Mouse (Mus musculus) stomach, embryonic 14.5 days (tissue): ENCODE results near the gene Ikzf3. TPM values are rescaled to one million over a fixed set of nuclear protein-coding genes. Genes with fewer than 3 reads are reported as not detected.

ENCODE experiments used
- ATAC-seq: fragments of 200-750 bp; cut with Nextera tagmentation; 2 replicates; pipeline ENCODE4 v1.8.0; 2017; ENCODE audit warnings: low read depth, moderate TSS enrichment; ENCODE audit not compliant: insufficient number of reproducible peaks, insufficient read depth, low FRiP score
- H3K27ac ChIP-seq: fragments of 300-500 bp; sonication (generic); 2 replicates; pipeline ENCODE4 v1.5.1; 2014; ENCODE audit warnings: mild to moderate bottlenecking, low read length, moderate library complexity, mixed read lengths
- H3K27me3 ChIP-seq: fragments of 300-500 bp; sonication (generic); 2 replicates; pipeline ENCODE4 v1.6.1; 2014; ENCODE audit warnings: low read length, control low read depth, mixed read lengths; ENCODE audit not compliant: control insufficient read depth, insufficient read depth
- H3K36me3 ChIP-seq: fragments of 300-500 bp; sonication (generic); 2 replicates; pipeline ENCODE4 v1.6.1; 2014; ENCODE audit warnings: mild to moderate bottlenecking, control low read depth, low read length, moderate library complexity, mixed read lengths; ENCODE audit not compliant: control insufficient read depth, insufficient read depth
- H3K4me1 ChIP-seq: fragments of 300-500 bp; sonication (generic); 2 replicates; pipeline ENCODE4 v1.6.1; 2014; ENCODE audit warnings: low read length, control low read depth, mixed read lengths; ENCODE audit not compliant: control insufficient read depth, insufficient read depth
- H3K4me2 ChIP-seq: fragments of 300-500 bp; sonication (generic); replicated peaks from 2 replicates; pipeline ENCODE4 v1.6.1; 2014; ENCODE audit warnings: low read depth, low read length, control low read depth
- H3K4me3 ChIP-seq: fragments of 300-500 bp; sonication (generic); 2 replicates; pipeline ENCODE4 v1.5.1; 2014; ENCODE audit warnings: low read depth, low read length, control low read depth
- H3K9ac ChIP-seq: fragments of 300-500 bp; sonication (generic); replicated peaks from 2 replicates; pipeline ENCODE4 v1.6.1; 2014; ENCODE audit warnings: low read depth, mild to moderate bottlenecking, control low read depth, low read length, moderate library complexity, mixed read lengths
- H3K9me3 ChIP-seq: fragments of 300-500 bp; sonication (generic); 2 replicates; pipeline ENCODE4 v1.6.1; 2016; ENCODE audit warnings: low read depth, low read length, control low read depth; ENCODE audit not compliant: control insufficient read depth
- WGBS: fragments of 180-500 bp; shearing (Covaris S2); extraction: QIAGEN DNeasy Blood & Tissue Kit; methylation state at CpG from one replicate; pipeline ENCODE4 v1.1.7; 2014; 5-methylcytosine and 5-hydroxymethylcytosine counted together
- polyA plus RNA-seq: library from polyadenylated mRNA; unstranded; fragments of >200 nt; fragmentation: Nextera tagmentation; extraction: Ambion mirVana; gene quantifications from 2 replicates; pipeline ENCODE4 v1.2.1, GENCODE M21; 2014

The Ikzf3 gene
- 0.23 and 0.41 TPM in 2 replicates for polyA plus RNA-seq

DNA sequence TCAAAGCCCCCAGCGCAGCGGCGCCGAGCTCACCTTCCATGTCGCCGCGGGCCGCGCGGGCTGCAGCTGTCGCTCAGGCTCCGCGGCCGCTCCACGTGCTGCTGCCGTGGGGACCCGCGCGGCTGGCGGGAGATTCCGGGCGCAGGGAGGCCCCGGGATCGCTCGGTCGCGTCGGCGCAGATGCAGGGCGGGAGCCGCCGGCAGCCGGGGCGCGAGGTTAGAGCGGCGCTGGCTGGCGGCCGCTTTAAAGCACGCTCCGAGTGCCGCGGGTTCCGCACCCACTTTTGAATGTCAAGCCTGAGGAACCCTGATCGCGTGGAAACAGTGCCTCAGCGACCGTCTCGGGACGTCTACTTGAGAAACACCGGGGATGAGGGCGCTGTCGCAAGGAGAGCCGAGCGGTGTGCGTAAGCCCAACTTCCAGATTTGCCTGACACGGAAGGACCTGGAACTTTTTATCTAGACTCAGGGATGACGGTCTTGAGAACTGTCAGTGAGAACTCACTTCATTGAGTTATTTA, at the start of gene Ikzf3:
Ikzf3 (minus strand) TSS at position 321 of the 521 bp plus-strand sequence.
- Histone ChIP-seq H3K9ac (no peak within 1 kb of the TSS; the same call in 1 of the 2 replicates), H3K27ac (no peak within 1 kb of the TSS), H3K27me3 (peaks cover 38% of the 10 kb centered on the region), H3K4me3 (peak within 1 kb of the TSS; percentile 38), H3K4me1 (peaks cover 8% of the 10 kb centered on the region), H3K9me3 (no peaks in the 10 kb centered on the region), H3K4me2 (peak within 1 kb of the TSS; percentile 92), H3K36me3 (no peaks in the 10 kb centered on the region)
- WGBS: under 1% methylated on average over 58 of the region's 58 CpGs
- ATAC-seq: no peak

- WGBS: 75% methylated on average over 10 of the region's 10 CpGs
- Histone ChIP-seq H3K36me3 (no peaks in the 10 kb centered on the region), H3K9me3 (no peaks in the 10 kb centered on the region), H3K4me2 (no peak overlapping the region), H3K4me1 (peaks cover 11% of the 10 kb centered on the region; the same call in 1 of the 2 replicates), H3K4me3 (no peak overlapping the region), H3K27ac (no peak overlapping the region), H3K9ac (no peak overlapping the region), H3K27me3 (no peaks in the 10 kb centered on the region)
- ATAC-seq: no peak
Observed at GRCm38 (mm10) chr11:98595473-98595872, 49.6 kb upstream of the Ikzf3 start.

- ATAC-seq: no peak
- Histone ChIP-seq H3K27me3 (no peaks in the 10 kb centered on the region), H3K4me2 (no peak overlapping the region), H3K4me1 (peaks cover 11% of the 10 kb centered on the region; the same call in 1 of the 2 replicates), H3K36me3 (no peaks in the 10 kb centered on the region), H3K4me3 (no peak overlapping the region), H3K27ac (no peak overlapping the region), H3K9me3 (no peaks in the 10 kb centered on the region), H3K9ac (no peak overlapping the region)
- WGBS: 73% methylated on average over 6 of the region's 6 CpGs
Observed at GRCm38 (mm10) chr11:98595021-98595420, 49.2 kb upstream of the Ikzf3 start.

DNA sequence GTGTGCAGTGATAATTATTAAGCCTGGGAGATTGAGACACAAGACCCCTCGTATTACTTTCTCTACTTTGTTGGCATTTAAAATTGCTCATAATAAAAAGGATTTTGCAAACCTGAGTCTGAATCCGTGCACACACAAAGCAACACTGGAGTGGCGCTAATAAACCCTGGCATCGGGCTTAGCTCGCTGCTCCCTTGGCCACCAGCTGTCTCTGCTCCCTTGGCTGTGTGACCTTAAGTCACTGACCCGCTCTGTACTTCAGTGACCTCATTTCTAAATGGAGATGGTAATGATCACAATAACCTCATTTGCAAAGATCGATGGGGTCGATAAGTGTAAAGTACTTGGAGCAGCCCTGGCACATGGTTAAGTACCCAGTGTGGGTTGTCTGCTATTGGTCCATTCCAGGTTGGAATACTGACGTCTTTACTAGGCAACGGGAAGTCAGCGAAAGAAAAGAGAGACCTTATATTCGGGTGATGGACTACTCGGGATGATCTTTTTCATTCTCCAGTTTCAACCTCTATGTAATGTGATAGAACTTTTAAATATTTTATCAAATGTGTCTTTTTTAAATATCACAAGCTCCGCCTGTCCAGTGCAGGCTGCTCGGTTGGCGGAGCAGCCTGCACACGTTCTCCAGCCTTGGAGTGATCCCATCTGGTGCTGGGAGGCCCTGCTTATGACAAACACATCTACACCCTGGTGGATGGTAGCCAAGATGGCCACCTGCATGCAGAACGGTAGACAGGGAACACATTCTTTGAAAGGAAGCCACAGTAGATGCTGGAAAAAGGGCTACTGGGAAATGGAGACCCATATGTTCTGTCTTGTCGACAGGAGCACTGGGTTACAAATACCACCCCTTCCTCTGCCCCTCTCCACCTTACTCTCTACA, 45.0 kb upstream of the Ikzf3 start:
- Histone ChIP-seq H3K36me3 (no peaks in the 10 kb centered on the region), H3K9ac (no peak overlapping the region), H3K4me1 (peaks cover 32% of the 10 kb centered on the region), H3K9me3 (no peaks in the 10 kb centered on the region), H3K4me2 (no peak overlapping the region), H3K27ac (no peak overlapping the region), H3K27me3 (no peaks in the 10 kb centered on the region), H3K4me3 (no peak overlapping the region)
- WGBS: 52% methylated on average over 19 of the region's 19 CpGs
- no peak for ATAC-seq

DNA sequence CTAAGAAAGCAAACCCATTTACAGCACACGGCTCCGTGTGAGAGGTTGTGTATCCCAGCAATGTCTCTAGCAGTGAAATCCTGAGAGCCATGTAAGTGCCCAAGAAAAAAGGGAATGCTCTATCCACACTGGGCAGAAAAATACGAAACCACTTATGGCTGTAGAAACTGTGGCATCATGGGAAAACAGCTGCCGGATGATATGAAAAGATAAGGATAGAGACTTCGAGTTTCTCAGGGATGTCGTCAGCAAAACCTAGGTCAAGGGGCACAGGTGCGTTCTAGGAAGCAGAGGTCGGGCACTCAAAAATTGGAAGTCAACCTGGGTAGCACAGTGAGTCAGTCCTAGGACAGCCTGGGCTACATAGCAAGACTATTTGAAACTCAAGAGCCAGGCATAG, 43.5 kb upstream of the Ikzf3 start:
- ATAC-seq: no peak
- no peaks in the 10 kb centered on the region for H3K27me3 ChIP-seq
- H3K4me2 ChIP-seq: no peak overlapping the region
- H3K36me3 ChIP-seq: no peaks in the 10 kb centered on the region
- peaks cover 36% of the 10 kb centered on the region for H3K4me1 ChIP-seq
- 81% methylated on average over 8 of the region's 8 CpGs for WGBS
- H3K9me3 ChIP-seq: no peaks in the 10 kb centered on the region
- H3K4me3 ChIP-seq: no peak overlapping the region
- no peak overlapping the region for H3K9ac ChIP-seq
- 0 out of 2 replicates have a peak overlapping the region, but pooled peaks have one; percentile 36 for H3K27ac ChIP-seq

- Histone ChIP-seq H3K4me3 (no peak overlapping the region), H3K36me3 (no peaks in the 10 kb centered on the region), H3K4me2 (peak overlapping the region; percentile 92), H3K27me3 (no peaks in the 10 kb centered on the region), H3K9ac (no peak overlapping the region), H3K27ac (peak overlapping the region; percentile 36; the same call in 1 of the 2 replicates), H3K9me3 (no peaks in the 10 kb centered on the region), H3K4me1 (peaks cover 36% of the 10 kb centered on the region)
- no peak for ATAC-seq
- 60% methylated on average over 6 of the region's 6 CpGs for WGBS
Observed at GRCm38 (mm10) chr11:98588833-98589281, 43.0 kb upstream of the Ikzf3 start.

- Histone ChIP-seq H3K9me3 (no peaks in the 10 kb centered on the region), H3K27ac (peak overlapping the region; percentile 80), H3K4me1 (peaks cover 36% of the 10 kb centered on the region), H3K4me3 (peak overlapping the region; percentile 62), H3K27me3 (no peaks in the 10 kb centered on the region), H3K9ac (0 out of 2 replicates have a peak overlapping the region, but pooled peaks have one; percentile 60), H3K36me3 (peaks cover 2% of the 10 kb centered on the region; the same call in 1 of the 2 replicates), H3K4me2 (peak overlapping the region; percentile 92)
- 6% methylated on average over 20 of the region's 20 CpGs for WGBS
- ATAC-seq: peak; percentile 64
Observed at GRCm38 (mm10) chr11:98587684-98588546, 42.1 kb upstream of the Ikzf3 start.
